Mouse (Mus musculus) effector memory CD4-positive, alpha-beta T cell, adult 7 months (primary cell): ENCODE results near the gene Tmigd3. TPM values are rescaled to one million over a fixed set of nuclear protein-coding genes. Genes with fewer than 3 reads are reported as not detected.

Experiments used
- polyA plus RNA-seq: library from polyadenylated mRNA; unstranded; fragments of 100-300 nt; shearing (Covaris generic); gene quantifications from one replicate; pipeline ENCODE4 v1.2.1, GENCODE M21; 2017

The Tmigd3 gene
- not detected for polyA plus RNA-seq

DNA sequence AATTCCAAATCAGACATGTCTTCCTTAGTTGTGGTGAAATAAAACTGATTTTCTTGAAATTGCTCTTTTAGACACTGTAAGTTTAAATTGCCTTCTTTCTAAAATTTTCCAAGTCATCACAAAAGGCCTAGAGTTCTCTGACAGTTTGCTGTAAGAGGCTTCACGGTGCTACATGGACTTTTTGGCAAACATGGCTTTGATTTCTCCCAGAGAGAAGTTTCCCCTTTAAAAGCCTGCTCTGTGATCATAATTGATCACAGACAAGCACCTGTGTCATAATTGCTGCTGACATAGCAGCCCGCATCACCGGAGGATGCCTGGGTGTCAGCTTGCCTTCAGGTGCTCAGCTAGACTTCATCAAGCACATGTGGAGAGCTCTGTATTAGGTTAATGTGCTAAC, at the start of gene Tmigd3, which contains the start of gene Adora3:
TSS of gene Tmigd3 (plus strand) at position 346 of the 400 bp plus-strand sequence.
TSS of gene Adora3 (plus strand) at position 301 of the 400 bp plus-strand sequence.

DNA sequence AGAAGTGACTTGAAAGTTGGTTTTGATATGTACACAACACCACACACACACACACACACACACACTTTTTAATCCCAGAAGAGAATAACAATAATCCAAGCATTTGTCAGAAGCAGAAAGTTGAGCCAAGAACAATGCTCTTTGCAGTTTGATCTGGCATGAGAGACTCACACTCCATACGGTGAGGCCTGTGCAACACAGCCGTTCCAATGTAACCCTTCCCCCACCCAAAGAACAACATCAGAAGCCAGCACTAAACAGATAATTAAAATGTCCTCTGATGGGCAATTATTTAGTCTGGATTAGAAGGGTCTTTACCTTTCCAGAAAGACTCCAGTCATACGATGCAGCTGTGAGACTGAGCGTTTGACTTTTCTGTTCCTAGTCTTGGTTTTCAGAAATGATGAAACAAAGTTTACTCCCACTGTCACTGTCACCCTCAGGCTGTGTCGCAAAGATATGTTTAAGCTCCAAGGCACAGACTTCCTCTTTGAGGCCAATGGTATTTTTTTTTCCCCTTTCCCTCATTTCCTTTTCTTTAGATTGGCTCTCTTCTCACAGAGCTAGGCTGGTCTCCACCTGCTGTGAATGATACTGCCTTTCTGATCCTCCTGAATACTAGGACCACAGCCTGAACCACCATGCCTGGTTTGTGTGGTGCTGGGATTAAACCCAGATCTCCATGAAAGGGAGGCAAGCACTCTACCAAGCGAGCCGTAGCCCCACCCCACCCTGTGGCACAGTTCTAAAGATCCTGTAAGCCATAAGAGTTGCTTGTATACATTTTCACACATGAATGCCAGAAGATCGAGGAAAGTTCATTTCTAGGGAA, 61.8 kb downstream of the Tmigd3 start, which contains the start of gene I830077J02Rik:
TSS of gene I830077J02Rik (minus strand) at position 425 of the 832 bp plus-strand sequence.

DNA sequence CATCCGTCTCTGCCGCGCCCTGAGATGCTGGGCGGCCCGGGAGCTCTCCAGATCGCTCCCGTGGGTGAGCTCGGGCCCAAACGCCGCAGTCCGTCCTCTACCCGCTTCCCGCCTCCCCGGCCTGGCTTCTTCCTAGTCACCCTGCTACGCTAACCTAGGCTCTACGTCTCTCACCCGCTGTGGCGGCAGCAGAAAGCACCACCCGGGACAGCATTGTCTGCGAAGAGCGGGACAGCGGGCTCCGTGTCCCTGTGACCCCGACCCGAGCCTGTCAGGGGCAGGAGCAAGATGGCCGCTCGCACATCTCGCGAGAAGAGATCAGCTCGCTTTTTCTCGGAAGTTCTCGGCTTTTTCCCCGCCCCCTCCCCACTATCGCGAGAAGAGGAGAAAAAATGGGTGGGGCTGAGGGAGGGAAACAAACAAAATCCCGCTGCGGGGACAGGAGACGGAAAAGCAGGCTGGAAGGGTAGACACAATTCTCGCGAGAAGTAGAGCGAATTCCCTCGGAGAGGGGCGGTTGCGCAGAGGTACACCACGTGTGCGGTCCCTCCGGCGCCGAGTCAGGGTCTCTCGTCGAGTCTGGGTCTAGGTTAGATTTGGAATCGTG, 88.4 kb downstream of the Tmigd3 start, which contains the start of gene Wdr77:
TSS of gene Wdr77 (plus strand) at position 396 of the 607 bp plus-strand sequence.

DNA sequence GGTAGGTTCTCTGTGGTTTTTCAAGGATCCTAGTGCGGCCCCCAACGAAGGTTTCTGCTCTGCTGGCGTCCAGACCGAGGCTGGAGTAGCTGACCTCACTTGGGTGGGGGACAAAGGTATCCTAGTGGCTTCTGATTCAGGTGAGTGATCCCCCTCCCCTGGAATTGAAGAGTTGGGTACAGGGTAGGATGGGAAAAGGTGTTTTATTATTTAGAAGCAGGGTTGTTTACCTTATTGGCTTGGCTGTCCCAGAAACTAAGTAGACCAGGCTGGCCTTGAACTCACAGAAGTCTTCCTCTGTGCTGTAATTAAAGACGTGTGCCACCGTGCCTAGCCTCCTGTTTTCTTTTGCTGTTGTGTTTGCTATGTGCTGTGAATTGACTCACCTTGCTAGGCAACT, 89.3 kb downstream of the Tmigd3 start, which contains the start of gene Atp5f1:
TSS of gene Atp5f1 (minus strand) at position 101 of the 400 bp plus-strand sequence.

DNA sequence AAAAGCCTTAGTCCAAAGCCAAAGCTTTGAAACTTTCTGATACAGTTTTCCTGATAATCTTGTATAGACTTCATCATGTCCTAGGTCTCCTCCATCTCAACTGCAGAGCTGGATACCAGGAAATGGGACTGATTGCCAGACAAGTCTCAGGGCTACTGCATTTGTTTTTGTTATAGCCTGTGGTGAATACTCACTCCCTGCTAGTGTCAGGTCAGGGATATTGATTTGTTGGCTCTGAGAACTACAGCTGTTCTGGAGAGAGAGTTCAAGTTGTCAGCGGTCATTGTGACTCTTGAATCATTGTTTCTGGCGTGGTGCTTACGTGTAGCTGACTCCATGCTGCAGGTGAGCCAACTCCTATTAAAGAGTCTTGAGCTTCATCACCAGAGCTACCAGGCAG, 102.7 kb downstream of the Tmigd3 start, which contains the start of gene Ovgp1:
TSS of gene Ovgp1 (plus strand) at position 301 of the 400 bp plus-strand sequence.

Other genes starting within 250 kb of the Tmigd3 start
- 20.1 TPM for gene Ddx20, start 183.3 kb upstream of the Tmigd3 start, polyA plus RNA-seq
- gene Inka2, start 166.3 kb upstream of the Tmigd3 start, polyA plus RNA-seq = 0.35 TPM
- 193 TPM for gene Rap1a, start 69.6 kb upstream of the Tmigd3 start, polyA plus RNA-seq
- not detected for gene Adora3, start within 50 bp of the Tmigd3 start, polyA plus RNA-seq
- gene I830077J02Rik, start 61.8 kb downstream of the Tmigd3 start, polyA plus RNA-seq = 1.2 TPM
- 35.0 TPM for gene Wdr77, start 88.5 kb downstream of the Tmigd3 start, polyA plus RNA-seq
- gene Atp5f1, start 89.2 kb downstream of the Tmigd3 start, polyA plus RNA-seq = 265 TPM
- 6.4 TPM for gene Ovgp1, start 102.8 kb downstream of the Tmigd3 start, polyA plus RNA-seq
- gene Pifo, start 143.7 kb downstream of the Tmigd3 start, polyA plus RNA-seq = 1.5 TPM
- gene Chil5, start 161.9 kb downstream of the Tmigd3 start, polyA plus RNA-seq = 5.3 TPM
- not detected for gene Chia1, start 242.3 kb downstream of the Tmigd3 start, polyA plus RNA-seq